Mouse (Mus musculus): ENCODE results near the gene Trmt61a. TPM values are rescaled to one million over a fixed set of nuclear protein-coding genes. Genes with fewer than 3 reads are reported as not detected.

The Trmt61a gene
- polyA plus RNA-seq, 1 experiment from 2014 or later: 4.5 TPM

- Histone ChIP-seq H3K4me1 (replicated peaks; ENCODE audit: control insufficient read depth, insufficient read depth, low read length) (peaks cover 6% of the 10 kb centered on the region; the same call in 1 of the 2 replicates), H3K4me3 (ENCODE audit: low read depth, low read length) (peak overlapping the region; percentile 81), H3K36me3 (ENCODE audit: control insufficient read depth, insufficient read depth, low read length) (no peaks in the 10 kb centered on the region), H3K9me3 (ENCODE audit: control insufficient read depth, low read length) (no peaks in the 10 kb centered on the region), H3K9ac (ENCODE audit: low read depth, low read length) (peak overlapping the region; percentile 96), H3K4me2 (replicated peaks; ENCODE audit: low read depth, low read length) (peak overlapping the region; percentile 93), H3K27ac (ENCODE audit: low read depth, low read length) (peak overlapping the region; percentile 76), H3K27me3 (ENCODE audit: control insufficient read depth, insufficient read depth, low read length) (no peaks in the 10 kb centered on the region)
- WGBS: 5% methylated on average over 24 of the region's 29 CpGs
- ATAC-seq (ENCODE audit: low FRiP score) (no peak), DNase-seq (ENCODE audit: low spot score) (peak; percentile 58)
Observed at GRCm38 (mm10) chr12:111670371-111670971, 7.4 kb upstream of the Trmt61a start.

- Histone ChIP-seq H3K9ac (ENCODE audit: low read depth, low read length) (peak overlapping the region; percentile 96), H3K27ac (ENCODE audit: low read depth, low read length) (peak overlapping the region; percentile 76), H3K27me3 (ENCODE audit: control insufficient read depth, insufficient read depth, low read length) (no peaks in the 10 kb centered on the region), H3K4me1 (replicated peaks; ENCODE audit: control insufficient read depth, insufficient read depth, low read length) (peaks cover 6% of the 10 kb centered on the region; the same call in 1 of the 2 replicates), H3K4me2 (replicated peaks; ENCODE audit: low read depth, low read length) (peak overlapping the region; percentile 93), H3K9me3 (ENCODE audit: control insufficient read depth, low read length) (no peaks in the 10 kb centered on the region), H3K36me3 (ENCODE audit: control insufficient read depth, insufficient read depth, low read length) (no peaks in the 10 kb centered on the region), H3K4me3 (ENCODE audit: low read depth, low read length) (peak overlapping the region; percentile 81)
- ATAC-seq (ENCODE audit: low FRiP score) (no peak), DNase-seq (ENCODE audit: low spot score) (peak; percentile 55)
- under 1% methylated on average over 33 of the region's 35 CpGs for WGBS
Observed at GRCm38 (mm10) chr12:111670976-111671375, 6.9 kb upstream of the Trmt61a start.

- Histone ChIP-seq H3K27me3 (ENCODE audit: control insufficient read depth, insufficient read depth, low read length) (no peaks in the 10 kb centered on the region), H3K4me1 (replicated peaks; ENCODE audit: control insufficient read depth, insufficient read depth, low read length) (peaks cover 6% of the 10 kb centered on the region; the same call in 1 of the 2 replicates), H3K27ac (ENCODE audit: low read depth, low read length) (peak overlapping the region; percentile 76), H3K36me3 (ENCODE audit: control insufficient read depth, insufficient read depth, low read length) (no peaks in the 10 kb centered on the region), H3K4me2 (replicated peaks; ENCODE audit: low read depth, low read length) (peak overlapping the region; percentile 93), H3K9ac (ENCODE audit: low read depth, low read length) (peak overlapping the region; percentile 96), H3K9me3 (ENCODE audit: control insufficient read depth, low read length) (no peaks in the 10 kb centered on the region), H3K4me3 (ENCODE audit: low read depth, low read length) (peak overlapping the region; percentile 81)
- WGBS: under 1% methylated on average over 34 of the region's 34 CpGs
- ATAC-seq (ENCODE audit: low FRiP score) (peak; percentile 47), DNase-seq (ENCODE audit: low spot score) (peak; percentile 79)
Observed at GRCm38 (mm10) chr12:111671431-111671902, 6.4 kb upstream of the Trmt61a start.

GRCm38 (mm10) chr12:111672176-111672575 lies 5.7 kb upstream of the Trmt61a start, which contains the start of gene Ckb:
Gene Ckb (minus strand): TSS chr12:111672338.
- WGBS: under 1% methylated on average over 31 of the region's 31 CpGs
- peak within 1 kb of the TSS; percentile 76 for H3K27ac ChIP-seq (ENCODE audit: low read depth, low read length)
- peak within 1 kb of the TSS; percentile 93 for H3K4me2 ChIP-seq (replicated peaks; ENCODE audit: low read depth, low read length)
- ATAC-seq (ENCODE audit: low FRiP score): peak; percentile 86
- H3K36me3 ChIP-seq (ENCODE audit: control insufficient read depth, insufficient read depth, low read length): no peaks in the 10 kb centered on the region
- H3K9ac ChIP-seq (ENCODE audit: low read depth, low read length): peak within 1 kb of the TSS; percentile 96
- no peaks in the 10 kb centered on the region for H3K27me3 ChIP-seq (ENCODE audit: control insufficient read depth, insufficient read depth, low read length)
- DNase-seq (ENCODE audit: low spot score): peak; percentile 92
- peak within 1 kb of the TSS; percentile 81 for H3K4me3 ChIP-seq (ENCODE audit: low read depth, low read length)
- H3K4me1 ChIP-seq (replicated peaks; ENCODE audit: control insufficient read depth, insufficient read depth, low read length): peaks cover 8% of the 10 kb centered on the region; the same call in 1 of the 2 replicates
- H3K9me3 ChIP-seq (ENCODE audit: control insufficient read depth, low read length): no peaks in the 10 kb centered on the region

GRCm38 (mm10) chr12:111672581-111672980 lies 5.3 kb upstream of the Trmt61a start:
- WGBS: 11% methylated on average over 12 of the region's 12 CpGs
- Histone ChIP-seq H3K4me3 (ENCODE audit: low read depth, low read length) (peak overlapping the region; percentile 81), H3K9ac (ENCODE audit: low read depth, low read length) (peak overlapping the region; percentile 96), H3K4me2 (replicated peaks; ENCODE audit: low read depth, low read length) (peak overlapping the region; percentile 93), H3K9me3 (ENCODE audit: control insufficient read depth, low read length) (no peaks in the 10 kb centered on the region), H3K4me1 (replicated peaks; ENCODE audit: control insufficient read depth, insufficient read depth, low read length) (peaks cover 8% of the 10 kb centered on the region; the same call in 1 of the 2 replicates), H3K36me3 (ENCODE audit: control insufficient read depth, insufficient read depth, low read length) (no peaks in the 10 kb centered on the region), H3K27ac (ENCODE audit: low read depth, low read length) (peak overlapping the region; percentile 76), H3K27me3 (ENCODE audit: control insufficient read depth, insufficient read depth, low read length) (no peaks in the 10 kb centered on the region)
- DNase-seq (ENCODE audit: low spot score) (no peak), ATAC-seq (ENCODE audit: low FRiP score) (no peak; the same call in 1 of the 2 replicates)

GRCm38 (mm10) chr12:111674850-111675486 lies 2.9 kb upstream of the Trmt61a start:
- H3K27me3 ChIP-seq (ENCODE audit: control insufficient read depth, insufficient read depth, low read length): no peaks in the 10 kb centered on the region
- peaks cover 15% of the 10 kb centered on the region; the same call in 1 of the 2 replicates for H3K4me1 ChIP-seq (replicated peaks; ENCODE audit: control insufficient read depth, insufficient read depth, low read length)
- DNase-seq (ENCODE audit: low spot score) (no peak), ATAC-seq (ENCODE audit: low FRiP score) (no peak)
- no peak overlapping the region for H3K4me2 ChIP-seq (replicated peaks; ENCODE audit: low read depth, low read length)
- H3K9me3 ChIP-seq (ENCODE audit: control insufficient read depth, low read length): no peaks in the 10 kb centered on the region
- H3K4me3 ChIP-seq (ENCODE audit: low read depth, low read length): no peak overlapping the region
- WGBS: 68% methylated on average over 2 of the region's 2 CpGs
- H3K27ac ChIP-seq (ENCODE audit: low read depth, low read length): no peak overlapping the region
- H3K36me3 ChIP-seq (ENCODE audit: control insufficient read depth, insufficient read depth, low read length): no peaks in the 10 kb centered on the region
- no peak overlapping the region for H3K9ac ChIP-seq (ENCODE audit: low read depth, low read length)

- H3K4me2 ChIP-seq (replicated peaks; ENCODE audit: low read depth, low read length): no peak overlapping the region
- H3K9ac ChIP-seq (ENCODE audit: low read depth, low read length): no peak overlapping the region
- no peaks in the 10 kb centered on the region for H3K9me3 ChIP-seq (ENCODE audit: control insufficient read depth, low read length)
- no peak overlapping the region for H3K4me3 ChIP-seq (ENCODE audit: low read depth, low read length)
- H3K4me1 ChIP-seq (replicated peaks; ENCODE audit: control insufficient read depth, insufficient read depth, low read length): peaks cover 12% of the 10 kb centered on the region; the same call in 1 of the 2 replicates
- no peaks in the 10 kb centered on the region for H3K27me3 ChIP-seq (ENCODE audit: control insufficient read depth, insufficient read depth, low read length)
- H3K36me3 ChIP-seq (ENCODE audit: control insufficient read depth, insufficient read depth, low read length): no peaks in the 10 kb centered on the region
- ATAC-seq (ENCODE audit: low FRiP score) (no peak), DNase-seq (ENCODE audit: low spot score) (no peak)
- H3K27ac ChIP-seq (ENCODE audit: low read depth, low read length): no peak overlapping the region
- WGBS: 83% methylated on average over 6 of the region's 6 CpGs
Observed at GRCm38 (mm10) chr12:111675797-111676580, 1.9 kb upstream of the Trmt61a start.

- no peaks in the 10 kb centered on the region for H3K36me3 ChIP-seq (ENCODE audit: control insufficient read depth, insufficient read depth, low read length)
- no peak; the same call in 1 of the 2 replicates for ATAC-seq (ENCODE audit: low FRiP score)
- peaks cover 11% of the 10 kb centered on the region; the same call in 1 of the 2 replicates for H3K4me1 ChIP-seq (replicated peaks; ENCODE audit: control insufficient read depth, insufficient read depth, low read length)
Observed at GRCm38 (mm10) chr12:111677421-111677820, 484 bp upstream of the Trmt61a start.

More at GRCm38 (mm10) chr12:111677421-111677820, 484 bp upstream of the Trmt61a start:
- Histone ChIP-seq H3K9me3 (ENCODE audit: control insufficient read depth, low read length) (no peaks in the 10 kb centered on the region), H3K9ac (ENCODE audit: low read depth, low read length) (peak overlapping the region; percentile 72), H3K4me2 (replicated peaks; ENCODE audit: low read depth, low read length) (peak overlapping the region; percentile 84), H3K27me3 (ENCODE audit: control insufficient read depth, insufficient read depth, low read length) (no peaks in the 10 kb centered on the region), H3K27ac (ENCODE audit: low read depth, low read length) (peak overlapping the region; percentile 85), H3K4me3 (ENCODE audit: low read depth, low read length) (peak overlapping the region; percentile 90)
- DNase-seq (ENCODE audit: low spot score): no peak
- WGBS: 13% methylated on average over 5 of the region's 5 CpGs
